Mouse (Mus musculus) brain, embryonic 18.5 days (tissue): ENCODE results near the gene Naaladl2.
"Not testable (repeated sequence)": the region's sequence is repeated elsewhere in the genome, so short reads cannot be mapped to it uniquely, and the experiment has no call there.

ENCODE experiments used
- DNase-seq: peaks from one replicate; pipeline ENCODE4 v3.0.0-alpha.2; 2012; ENCODE audit warnings: low read depth, low spot score

Gene Naaladl2

GRCm38 (mm10) chr3:24321489-24322405 lies 822.3 kb downstream of the Naaladl2 start:
- DNase-seq = no peak

- DNase-seq = no peak
Measured at GRCm38 (mm10) chr3:24314658-24315297, 829.3 kb downstream of the Naaladl2 start.

- DNase-seq = no peak
Measured at GRCm38 (mm10) chr3:24225418-24225817, 918.6 kb downstream of the Naaladl2 start.

GRCm38 (mm10) chr3:24217476-24217875 lies 926.6 kb downstream of the Naaladl2 start:
- DNase-seq = no peak

GRCm38 (mm10) chr3:24166531-24166930 lies 977.5 kb downstream of the Naaladl2 start:
- no peak for DNase-seq

GRCm38 (mm10) chr3:24163992-24164391 lies 980.1 kb downstream of the Naaladl2 start:
- DNase-seq = no peak

GRCm38 (mm10) chr3:24151086-24151815 lies 992.8 kb downstream of the Naaladl2 start:
- not testable (repeated sequence) for DNase-seq

- DNase-seq = no peak
Measured at GRCm38 (mm10) chr3:24142808-24143207, 1001.3 kb downstream of the Naaladl2 start.

GRCm38 (mm10) chr3:24138002-24138401 lies 1006.1 kb downstream of the Naaladl2 start:
- DNase-seq = no peak

- no peak for DNase-seq
Measured at GRCm38 (mm10) chr3:24126200-24126599, 1017.9 kb downstream of the Naaladl2 start.

GRCm38 (mm10) chr3:24124034-24124433 lies 1020.0 kb downstream of the Naaladl2 start:
- DNase-seq = no peak

GRCm38 (mm10) chr3:24118136-24118535 lies 1025.9 kb downstream of the Naaladl2 start:
- no peak for DNase-seq

- DNase-seq = no peak
Measured at GRCm38 (mm10) chr3:24114849-24115248, 1029.2 kb downstream of the Naaladl2 start.

GRCm38 (mm10) chr3:24113360-24113759 lies 1030.7 kb downstream of the Naaladl2 start:
- DNase-seq = no peak

- no peak for DNase-seq
Measured at GRCm38 (mm10) chr3:24106391-24106790, 1037.7 kb downstream of the Naaladl2 start.

- no peak for DNase-seq
Measured at GRCm38 (mm10) chr3:24079761-24080160, 1064.3 kb downstream of the Naaladl2 start.

- DNase-seq = no peak
Measured at GRCm38 (mm10) chr3:24071169-24071797, 1072.8 kb downstream of the Naaladl2 start.

GRCm38 (mm10) chr3:24070424-24071168 lies 1073.5 kb downstream of the Naaladl2 start:
- DNase-seq = no peak

- DNase-seq = no peak
Measured at GRCm38 (mm10) chr3:24048217-24048616, 1095.8 kb downstream of the Naaladl2 start.

- DNase-seq = no peak
Measured at GRCm38 (mm10) chr3:24001741-24002140, 1142.3 kb downstream of the Naaladl2 start.

- no peak for DNase-seq
Measured at GRCm38 (mm10) chr3:23973727-23974126, 1170.3 kb downstream of the Naaladl2 start.
